Mouse (Mus musculus): ENCODE measurements around the gene Cd5l.

- TF ChIP-seq POLR2A (IDR thresholded peaks at IDR 0.05; ENCODE audit: insufficient read depth, low read depth, low read length) = no peak
- TF ChIP-seq CTCF (IDR thresholded peaks at IDR 0.05) = no peak
Measured at GRCm38 (mm10) chr3:87337899-87338298, 19.8 kb upstream of the Cd5l start.

Measured in heart, adult 2 months (tissue).